Mouse (Mus musculus) erythroblast, embryonic 14.5 days (primary cell): ENCODE measurements at regions not wholly inside any gene's neighbourhood (a gene's known extent, or its start where the extent isn't known, plus 50 kb on each side); places are given as distances from the start of the nearest gene placed in this dataset.

Experiments
- GATA1 ChIP-seq: IDR thresholded peaks from 2 replicates; pipeline ENCODE4 v1.6.1; 2012; ENCODE audit warnings: low read length, inconsistent platforms, mixed read lengths
- TAL1 ChIP-seq: IDR thresholded peaks from 3 replicates; pipeline ENCODE4 v1.6.1; 2012; ENCODE audit warnings: low read length, inconsistent platforms, mixed read lengths

- TF ChIP-seq GATA1 (no peak), TAL1 (no peak)
These were observed 125.9 kb upstream of the Haao start for GRCm38 (mm10) chr17:83973461-83974350.
